32 mouse cellular contexts compared by ENCODE assay signal in genomic region chr17:47948753-47949152, GRCm38 (mm10).
"Had no signal": no experiment of that assay in that cellular context is flagged by ENCODE, and none has a peak within 500 bp of the region (broad histone marks: within the 10 kb centered on the region; RNA-seq: fewer than 3 reads in every experiment).

No protein-coding gene starts in this region.

- ATAC-seq: liver, embryonic 12.5 days; liver, postnatal 0 days; lung, postnatal 0 days; midbrain, embryonic 13.5 days; midbrain, embryonic 15.5 days; midbrain, embryonic 16.5 days had no signal

- H3K27me3 ChIP-seq: lung, embryonic 15.5 days had no signal

- DNase-seq: left cerebral cortex, postnatal 4 days; liver; liver, embryonic 13.5 days; liver, postnatal 0 days; lung, adult 18-20 months; lung, adult 2 months; lung, embryonic 14.5 days; lung, postnatal 10 days; lung, postnatal 14 days; lung, postnatal 36 days; lung, postnatal 4 days; midbrain, embryonic 14.5 days had no signal

- H3K36me3 ChIP-seq: limb, embryonic 10.5 days; limb, embryonic 12.5 days; limb, embryonic 13.5 days; limb, embryonic 15.5 days; liver, embryonic 12.5 days; liver, embryonic 13.5 days; liver, embryonic 15.5 days; lung, embryonic 15.5 days; midbrain, embryonic 10.5 days; midbrain, embryonic 12.5 days; midbrain, embryonic 13.5 days; midbrain, embryonic 15.5 days; neural tube, embryonic 12.5 days had no signal

- H3K27ac ChIP-seq: limb, embryonic 10.5 days; limb, embryonic 12.5 days; limb, embryonic 13.5 days; limb, embryonic 15.5 days; liver, embryonic 12.5 days; liver, embryonic 13.5 days; liver, embryonic 14.5 days; liver, embryonic 15.5 days; lung, embryonic 15.5 days; macrophage; midbrain, embryonic 10.5 days; midbrain, embryonic 12.5 days; midbrain, embryonic 13.5 days; midbrain, embryonic 15.5 days; neural tube, embryonic 12.5 days had no signal

- H3K4me2 ChIP-seq: limb, embryonic 12.5 days; limb, embryonic 13.5 days; limb, embryonic 15.5 days; liver, embryonic 11.5 days; liver, embryonic 12.5 days; liver, embryonic 13.5 days; liver, embryonic 15.5 days; lung, embryonic 14.5 days; lung, embryonic 15.5 days; midbrain, embryonic 11.5 days; midbrain, embryonic 12.5 days; midbrain, embryonic 13.5 days; midbrain, embryonic 15.5 days; neural tube, embryonic 12.5 days had no signal

- H3K4me1 ChIP-seq: liver, embryonic 15.5 days; megakaryocyte, embryonic 14.5 days had no signal

- H3K4me3 ChIP-seq: limb, embryonic 10.5 days; limb, embryonic 12.5 days; limb, embryonic 13.5 days; limb, embryonic 15.5 days; liver, embryonic 12.5 days; liver, embryonic 13.5 days; liver, embryonic 15.5 days; lung, embryonic 15.5 days; megakaryocyte, embryonic 14.5 days; midbrain, embryonic 10.5 days; midbrain, embryonic 12.5 days; midbrain, embryonic 13.5 days; midbrain, embryonic 15.5 days; myocyte; neural tube, embryonic 12.5 days had no signal

- H3K9ac ChIP-seq: limb, embryonic 12.5 days; limb, embryonic 13.5 days; limb, embryonic 15.5 days; liver, embryonic 12.5 days; liver, embryonic 13.5 days; liver, embryonic 14.5 days; liver, embryonic 15.5 days; liver, postnatal 0 days; lung, embryonic 14.5 days; lung, embryonic 15.5 days; midbrain, embryonic 12.5 days; midbrain, embryonic 13.5 days; midbrain, embryonic 15.5 days; neural tube, embryonic 12.5 days had no signal

- H3K9me3 ChIP-seq: limb, embryonic 10.5 days; limb, embryonic 12.5 days; limb, embryonic 13.5 days; limb, embryonic 15.5 days; liver, embryonic 12.5 days; liver, embryonic 13.5 days; liver, embryonic 15.5 days; lung, embryonic 15.5 days; megakaryocyte, embryonic 14.5 days; midbrain, embryonic 10.5 days; midbrain, embryonic 12.5 days; midbrain, embryonic 13.5 days; midbrain, embryonic 15.5 days; neural tube, embryonic 12.5 days had no signal
